Mouse (Mus musculus): ENCODE measurements at regions not wholly inside any gene's neighbourhood (a gene's known extent, or its start where the extent isn't known, plus 50 kb on each side); places are given as distances from the start of the nearest gene placed in this dataset.

DNA sequence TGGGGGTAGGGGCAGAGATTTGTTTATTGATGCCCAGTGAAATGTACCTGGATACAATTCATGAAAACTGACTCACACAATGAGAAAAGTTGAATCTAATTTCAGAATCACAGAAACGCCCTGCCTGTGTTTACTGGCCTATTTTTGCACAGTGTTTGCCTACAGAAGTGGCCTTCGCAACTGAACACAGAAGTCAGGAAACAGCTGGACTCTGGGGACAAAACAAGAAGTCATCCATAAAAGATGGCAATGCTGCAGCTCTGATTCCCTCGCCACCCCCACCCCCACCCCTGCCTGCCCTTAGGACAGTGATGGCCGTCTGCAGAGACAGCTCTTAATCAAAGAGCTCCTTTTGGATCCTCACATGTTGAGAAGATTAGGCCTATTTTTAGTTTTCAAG is 150.0 kb upstream of the Galnt5 start:
- Histone ChIP-seq H3K4me2 (replicated peaks) (no peak overlapping the region), H3K4me1 (no peaks in the 10 kb centered on the region; the same call in 1 of the 2 replicates), H3K9ac (no peak overlapping the region), H3K27ac (no peak overlapping the region), H3K27me3 (replicated peaks) (no peaks in the 10 kb centered on the region), H3K36me3 (no peaks in the 10 kb centered on the region), H3K9me3 (no peaks in the 10 kb centered on the region), H3K4me3 (no peak overlapping the region)
- 30% methylated on average over 4 of the region's 4 CpGs for WGBS
- no peak for ATAC-seq (ENCODE audit: low FRiP score, low read depth)

DNA sequence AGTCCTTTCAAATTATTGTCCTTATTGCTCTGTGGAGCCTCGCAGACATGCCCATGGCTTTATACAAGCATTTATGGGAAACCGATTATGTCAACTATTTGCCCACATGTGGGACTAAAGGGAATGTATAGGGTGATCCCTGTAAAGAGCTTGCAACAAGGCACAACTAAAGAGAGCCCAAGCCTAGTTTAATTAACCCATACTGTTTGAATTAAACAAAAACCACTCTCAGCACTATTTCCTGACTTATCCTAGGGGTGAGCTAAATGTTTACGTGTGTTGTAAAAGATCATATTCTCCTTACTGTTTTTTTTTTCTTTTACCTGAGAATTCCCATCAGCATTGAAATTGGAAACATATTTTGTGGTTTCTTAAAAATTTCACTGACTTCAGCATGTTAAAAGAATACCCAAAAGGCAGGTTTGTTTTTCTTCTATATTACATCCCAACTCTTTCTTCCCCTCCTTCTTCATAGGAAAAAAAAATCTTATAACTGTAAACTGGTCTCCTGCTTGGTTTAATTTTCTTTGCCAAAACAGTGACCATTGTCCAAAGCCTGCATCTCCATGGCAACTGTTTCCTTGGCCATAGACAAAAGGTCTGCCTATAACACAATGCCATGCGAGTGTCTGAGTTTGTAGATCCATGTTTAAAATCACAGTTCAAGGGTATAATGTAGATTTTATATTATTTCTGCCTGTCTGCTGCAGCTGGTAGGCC is 148.2 kb upstream of the Galnt5 start:
- Histone ChIP-seq H3K9me3 (no peaks in the 10 kb centered on the region), H3K4me3 (no peak overlapping the region), H3K27ac (no peak overlapping the region), H3K4me2 (replicated peaks) (no peak overlapping the region), H3K36me3 (no peaks in the 10 kb centered on the region), H3K4me1 (no peaks in the 10 kb centered on the region; the same call in 1 of the 2 replicates), H3K27me3 (replicated peaks) (no peaks in the 10 kb centered on the region), H3K9ac (no peak overlapping the region)
- WGBS = 49% methylated on average over 4 of the region's 4 CpGs
- ATAC-seq (ENCODE audit: low FRiP score, low read depth) = no peak

DNA sequence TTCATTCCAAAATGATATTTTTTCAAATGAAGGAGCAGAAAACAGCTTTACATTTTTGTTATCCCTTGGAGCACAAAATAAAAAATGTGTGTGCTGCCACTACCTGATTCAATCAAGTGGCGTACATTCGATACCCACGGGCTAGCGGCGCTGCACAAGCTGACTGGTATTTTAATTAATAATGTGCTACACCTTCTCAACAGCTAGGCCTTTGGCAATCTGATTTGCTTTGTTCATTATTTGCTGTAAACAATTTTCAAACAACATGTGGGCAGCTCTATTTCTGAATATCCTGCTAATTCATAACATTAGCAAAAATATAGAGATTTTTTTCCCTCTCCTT is 147.7 kb upstream of the Galnt5 start:
- 54% methylated on average over 5 of the region's 5 CpGs for WGBS
- H3K4me3 ChIP-seq = no peak overlapping the region
- no peak for ATAC-seq (ENCODE audit: low FRiP score, low read depth)
- no peaks in the 10 kb centered on the region for H3K27me3 ChIP-seq (replicated peaks)
- no peaks in the 10 kb centered on the region; the same call in 1 of the 2 replicates for H3K4me1 ChIP-seq
- H3K9me3 ChIP-seq = no peaks in the 10 kb centered on the region
- no peak overlapping the region for H3K9ac ChIP-seq
- H3K36me3 ChIP-seq = no peaks in the 10 kb centered on the region
- H3K4me2 ChIP-seq (replicated peaks) = no peak overlapping the region
- no peak overlapping the region for H3K27ac ChIP-seq

DNA sequence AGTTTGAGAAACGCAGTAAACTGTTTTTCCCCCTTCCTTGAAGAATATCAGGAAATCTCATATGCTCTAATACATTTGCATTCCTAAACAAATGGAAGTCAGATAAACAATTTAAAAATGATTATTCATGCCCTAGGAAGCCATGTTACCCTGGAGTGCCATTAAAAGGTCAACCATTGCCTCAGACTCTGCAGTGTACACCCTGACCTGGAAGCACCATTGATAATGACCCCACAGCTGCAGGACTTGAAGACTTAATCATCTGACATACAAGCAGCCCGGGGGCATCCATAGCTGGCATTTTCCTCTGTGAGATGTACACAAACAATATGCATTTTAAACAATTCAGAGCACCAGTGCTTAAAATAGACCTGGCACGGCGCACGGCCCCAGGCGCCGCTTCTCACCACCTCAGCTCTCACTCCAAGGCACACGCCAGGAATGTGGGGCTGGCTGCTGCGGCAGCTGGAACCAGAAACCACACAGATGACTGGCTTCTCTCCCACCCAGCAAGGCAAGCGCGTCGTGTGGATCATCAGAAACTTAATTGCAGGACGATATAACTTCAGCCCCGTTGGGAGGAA is 141.1 kb upstream of the Galnt5 start:
- Histone ChIP-seq H3K9ac (no peak overlapping the region), H3K4me3 (no peak overlapping the region), H3K27me3 (replicated peaks) (no peaks in the 10 kb centered on the region), H3K4me2 (replicated peaks) (no peak overlapping the region), H3K27ac (no peak overlapping the region), H3K9me3 (no peaks in the 10 kb centered on the region), H3K36me3 (no peaks in the 10 kb centered on the region), H3K4me1 (0 out of 2 replicates have a peak, but pooled peaks cover 4% of the 10 kb centered on the region)
- WGBS = 82% methylated on average over 14 of the region's 14 CpGs
- ATAC-seq (ENCODE audit: low FRiP score, low read depth) = no peak

DNA sequence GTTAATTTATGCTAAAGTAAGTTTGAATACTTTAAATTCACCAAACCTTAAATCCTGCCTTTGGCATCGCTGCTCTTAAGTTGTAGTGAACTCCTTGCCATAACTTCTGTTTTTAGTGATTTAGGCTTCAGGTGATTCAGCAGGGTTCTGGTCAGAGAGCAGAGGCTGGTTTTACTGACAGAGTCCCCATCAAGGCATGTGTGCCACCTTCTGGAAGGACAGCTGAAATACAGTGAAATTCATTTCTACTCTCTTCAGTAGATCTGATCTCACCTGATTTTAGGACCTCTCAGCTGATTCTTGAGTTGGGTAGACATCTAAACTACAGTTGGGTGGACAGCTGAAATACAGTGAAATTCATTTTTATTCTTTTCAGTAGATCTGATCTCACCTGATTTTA is 132.4 kb upstream of the Galnt5 start:
- no peaks in the 10 kb centered on the region for H3K9me3 ChIP-seq
- no peak overlapping the region for H3K9ac ChIP-seq
- no peaks in the 10 kb centered on the region for H3K36me3 ChIP-seq
- H3K4me1 ChIP-seq = no peaks in the 10 kb centered on the region
- ATAC-seq (ENCODE audit: low FRiP score, low read depth) = no peak
- 56% methylated on average over 1 of the region's 1 CpGs for WGBS
- H3K27ac ChIP-seq = no peak overlapping the region
- no peaks in the 10 kb centered on the region for H3K27me3 ChIP-seq (replicated peaks)
- H3K4me3 ChIP-seq = no peak overlapping the region
- no peak overlapping the region for H3K4me2 ChIP-seq (replicated peaks)

DNA sequence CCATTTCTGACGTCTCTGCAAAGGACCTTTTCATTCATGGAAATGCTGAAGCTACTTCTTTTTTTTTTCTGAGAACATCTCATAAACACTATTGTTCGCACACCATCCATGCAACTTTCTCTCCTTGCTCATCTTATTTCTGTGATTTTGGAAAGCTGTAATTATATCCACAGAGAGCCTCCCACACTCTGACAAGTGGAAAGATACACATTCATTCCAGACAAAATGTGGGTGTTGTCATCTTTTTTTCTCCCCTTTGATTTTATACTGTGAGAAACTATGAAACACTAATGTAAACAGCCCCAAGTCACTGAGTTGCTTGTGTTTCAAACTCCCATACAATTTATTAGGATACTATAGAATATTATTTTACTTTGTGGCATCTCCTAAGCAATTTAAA is 129.6 kb upstream of the Galnt5 start:
- 84% methylated on average over 2 of the region's 2 CpGs for WGBS

DNA sequence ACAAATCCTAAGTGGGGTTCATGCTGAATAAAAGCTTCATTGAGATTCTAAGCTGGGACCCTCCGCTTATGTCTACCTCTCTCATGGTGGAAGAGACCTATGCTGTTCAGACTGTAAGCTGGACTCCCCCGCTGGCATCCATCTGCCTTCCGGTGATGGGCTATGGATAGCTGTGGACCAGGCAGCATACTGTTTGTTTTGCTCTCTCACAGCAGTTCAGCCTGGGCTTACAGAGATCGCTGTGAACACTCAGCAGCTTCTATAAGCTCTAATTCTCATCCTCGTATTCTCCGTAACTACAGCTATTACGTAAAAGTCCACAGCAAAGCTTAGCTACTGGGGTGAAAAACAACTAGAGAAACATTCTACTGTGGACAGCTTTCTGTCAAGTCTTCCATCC is 97.5 kb upstream of the Galnt5 start:
- Histone ChIP-seq H3K27me3 (replicated peaks) (no peaks in the 10 kb centered on the region), H3K9ac (no peak overlapping the region), H3K4me2 (replicated peaks) (no peak overlapping the region), H3K4me3 (no peak overlapping the region), H3K27ac (no peak overlapping the region), H3K4me1 (no peaks in the 10 kb centered on the region), H3K36me3 (no peaks in the 10 kb centered on the region), H3K9me3 (no peaks in the 10 kb centered on the region)
- no peak for ATAC-seq (ENCODE audit: low FRiP score, low read depth)
- 95% methylated on average over 7 of the region's 7 CpGs for WGBS

More for the DNA sequence above, 129.6 kb upstream of the Galnt5 start:
- Histone ChIP-seq H3K9ac (no peak overlapping the region), H3K27me3 (replicated peaks) (no peaks in the 10 kb centered on the region), H3K9me3 (no peaks in the 10 kb centered on the region), H3K4me2 (replicated peaks) (no peak overlapping the region), H3K36me3 (no peaks in the 10 kb centered on the region), H3K27ac (no peak overlapping the region), H3K4me1 (no peaks in the 10 kb centered on the region), H3K4me3 (no peak overlapping the region)
- no peak for ATAC-seq (ENCODE audit: low FRiP score, low read depth)

DNA sequence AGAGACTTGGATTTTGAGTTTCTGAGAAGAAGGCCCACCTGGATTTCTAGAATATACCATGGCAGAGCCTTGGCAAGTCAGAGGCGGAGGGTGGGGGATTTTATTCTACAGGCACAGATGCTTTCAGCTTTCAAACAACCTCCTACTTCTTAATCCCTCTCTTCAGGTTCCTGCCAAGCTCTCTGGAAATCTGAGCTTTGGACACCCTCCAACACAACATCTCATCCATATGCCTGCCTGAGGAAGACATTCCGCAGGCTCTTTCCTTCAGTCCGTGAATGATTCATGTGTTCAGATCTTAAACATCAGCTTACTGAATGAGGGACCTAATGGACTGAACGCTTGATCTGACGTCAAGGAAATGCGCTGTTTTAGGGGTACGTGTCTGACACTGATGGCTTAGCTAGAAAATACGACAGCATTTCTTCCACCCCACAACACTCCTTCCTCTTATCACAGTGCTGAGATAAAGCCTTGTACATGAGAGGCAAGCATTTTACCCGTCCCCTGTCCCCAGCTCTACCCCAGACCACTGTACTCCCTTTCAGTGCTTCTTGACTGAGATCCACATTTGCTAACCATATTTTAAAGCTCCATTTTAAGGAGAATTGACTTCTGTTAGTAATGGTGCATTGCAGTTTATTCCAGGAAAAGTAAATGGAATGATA is 97.0 kb upstream of the Galnt5 start:
- Histone ChIP-seq H3K36me3 (no peaks in the 10 kb centered on the region), H3K9me3 (no peaks in the 10 kb centered on the region), H3K27me3 (replicated peaks) (no peaks in the 10 kb centered on the region), H3K4me2 (replicated peaks) (no peak overlapping the region), H3K9ac (no peak overlapping the region), H3K27ac (no peak overlapping the region), H3K4me3 (no peak overlapping the region), H3K4me1 (no peaks in the 10 kb centered on the region)
- 88% methylated on average over 9 of the region's 9 CpGs for WGBS
- no peak for ATAC-seq (ENCODE audit: low FRiP score, low read depth)

DNA sequence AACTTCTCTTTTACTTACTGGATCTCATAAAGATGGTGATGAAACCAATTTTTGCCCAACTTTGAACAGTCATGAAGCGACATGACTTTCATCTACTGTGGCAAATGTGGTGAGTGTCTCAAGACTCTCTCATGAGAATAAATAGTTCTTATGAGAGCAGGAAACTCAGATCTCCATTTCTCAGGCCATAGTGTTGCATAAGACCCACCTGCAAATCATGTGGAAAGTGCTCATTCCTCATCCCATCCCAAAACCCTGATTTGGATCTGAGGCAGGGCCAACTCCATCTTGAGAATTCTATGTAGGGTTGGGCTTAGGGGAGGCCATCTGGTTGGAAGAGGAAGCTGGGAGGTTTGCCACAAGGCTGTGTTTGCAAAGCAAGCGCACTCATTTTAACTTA is 92.5 kb upstream of the Galnt5 start:
- Histone ChIP-seq H3K27me3 (replicated peaks) (no peaks in the 10 kb centered on the region), H3K4me2 (replicated peaks) (no peak overlapping the region), H3K4me3 (no peak overlapping the region), H3K27ac (no peak overlapping the region), H3K9ac (no peak overlapping the region), H3K9me3 (no peaks in the 10 kb centered on the region), H3K36me3 (no peaks in the 10 kb centered on the region), H3K4me1 (no peaks in the 10 kb centered on the region)
- no peak for ATAC-seq (ENCODE audit: low FRiP score, low read depth)
- 94% methylated on average over 2 of the region's 2 CpGs for WGBS

DNA sequence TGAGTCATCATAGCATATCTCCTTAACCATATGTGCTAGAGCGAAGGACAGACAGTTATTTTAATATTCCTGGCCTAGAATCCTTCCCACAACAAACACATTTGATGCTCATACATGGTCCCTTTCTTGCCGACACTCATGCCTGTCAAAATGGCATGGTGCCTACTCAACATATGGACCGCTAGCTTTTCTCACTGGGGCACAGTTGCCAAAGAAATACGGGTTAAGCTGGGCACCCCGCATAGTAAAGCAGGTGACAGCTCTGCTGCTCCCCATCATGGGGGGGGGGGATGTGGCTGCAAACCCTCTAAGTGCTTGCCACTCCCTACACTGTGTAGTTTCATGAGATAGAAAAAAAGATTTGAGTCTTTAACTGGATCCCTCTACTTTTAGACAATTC is 90.7 kb upstream of the Galnt5 start:
- H3K9ac ChIP-seq = no peak overlapping the region
- H3K4me1 ChIP-seq = no peaks in the 10 kb centered on the region
- H3K4me2 ChIP-seq (replicated peaks) = no peak overlapping the region
- no peaks in the 10 kb centered on the region for H3K27me3 ChIP-seq (replicated peaks)
- ATAC-seq (ENCODE audit: low FRiP score, low read depth) = no peak
- no peak overlapping the region for H3K27ac ChIP-seq
- no peaks in the 10 kb centered on the region for H3K9me3 ChIP-seq
- WGBS = 93% methylated on average over 5 of the region's 5 CpGs
- H3K4me3 ChIP-seq = no peak overlapping the region
- H3K36me3 ChIP-seq = no peaks in the 10 kb centered on the region

DNA sequence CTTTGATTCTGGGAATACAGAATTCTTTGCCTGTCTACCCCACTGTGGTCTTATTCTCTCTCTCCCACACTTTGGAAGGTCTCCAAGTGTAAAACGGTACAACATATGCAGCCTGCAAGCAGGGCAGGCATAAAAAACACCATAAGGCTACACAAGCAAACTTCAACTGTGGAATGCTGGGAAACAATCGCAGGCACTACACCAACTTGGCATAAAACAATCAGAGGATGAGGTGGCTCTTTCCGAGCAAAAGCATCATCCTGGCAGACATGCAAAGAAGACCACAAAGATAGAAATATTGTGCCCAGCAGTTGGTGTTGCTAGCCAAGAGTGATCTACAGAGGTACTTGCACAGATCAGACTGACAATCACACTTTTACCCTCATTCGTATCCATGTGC is 88.0 kb upstream of the Galnt5 start:
- Histone ChIP-seq H3K4me1 (no peaks in the 10 kb centered on the region), H3K9me3 (no peaks in the 10 kb centered on the region), H3K9ac (no peak overlapping the region), H3K4me2 (replicated peaks) (no peak overlapping the region), H3K4me3 (no peak overlapping the region), H3K36me3 (no peaks in the 10 kb centered on the region), H3K27ac (no peak overlapping the region), H3K27me3 (replicated peaks) (no peaks in the 10 kb centered on the region)
- no peak for ATAC-seq (ENCODE audit: low FRiP score, low read depth)
- 87% methylated on average over 4 of the region's 4 CpGs for WGBS

DNA sequence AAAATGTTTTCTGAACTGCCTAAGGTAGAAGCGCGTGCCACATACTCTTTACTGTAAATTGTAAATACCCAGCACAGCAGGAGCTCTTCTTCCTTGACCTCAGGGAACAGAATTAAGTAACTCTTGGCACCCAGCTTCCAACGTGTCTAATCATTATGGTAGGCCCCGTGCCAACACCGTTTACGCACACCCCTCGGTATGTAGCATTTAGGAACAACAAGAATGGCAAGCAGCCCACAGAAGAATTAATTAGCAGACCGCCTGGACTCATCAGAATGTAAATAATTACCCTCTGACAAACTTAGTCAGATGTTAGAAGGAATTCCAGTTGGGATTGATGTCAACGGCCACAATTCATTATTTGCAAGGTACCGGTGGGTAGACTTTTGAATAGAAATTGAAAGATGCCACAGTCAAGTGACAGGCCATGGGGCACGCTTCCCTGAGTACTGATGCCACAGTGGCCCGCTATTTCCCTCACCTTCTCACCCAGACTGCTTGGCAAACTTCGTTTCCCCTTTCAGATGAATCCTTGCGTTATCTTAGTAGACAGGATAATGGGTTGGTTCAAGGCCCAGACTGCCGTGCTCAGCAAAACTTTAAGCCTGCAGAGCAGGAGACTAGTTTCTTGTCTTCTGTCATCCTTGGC is 81.2 kb upstream of the Galnt5 start:
- 82% methylated on average over 15 of the region's 15 CpGs for WGBS
- ATAC-seq (ENCODE audit: low FRiP score, low read depth) = no peak
- Histone ChIP-seq H3K4me1 (no peaks in the 10 kb centered on the region), H3K4me3 (no peak overlapping the region), H3K27me3 (replicated peaks) (no peaks in the 10 kb centered on the region), H3K9ac (no peak overlapping the region), H3K36me3 (no peaks in the 10 kb centered on the region), H3K27ac (no peak overlapping the region), H3K4me2 (replicated peaks) (no peak overlapping the region), H3K9me3 (no peaks in the 10 kb centered on the region)

Measured in neural tube, embryonic 12.5 days (tissue).